Mouse (Mus musculus) brain, embryonic 14.5 days (tissue): ENCODE measurements around the gene Vps8.

ENCODE experiments used
- CTCF ChIP-seq: fragments of 200-500 bp; IDR thresholded peaks from 2 replicates; pipeline ENCODE4 v1.5.1; 2012; ENCODE audit warnings: inconsistent platforms, mild to moderate bottlenecking, moderate library complexity, borderline replicate concordance; ENCODE audit not compliant: insufficient read depth, insufficient read length; ENCODE audit errors: extremely low read depth
- POLR2A ChIP-seq: fragments of 200-500 bp; IDR thresholded peaks from 2 replicates; pipeline ENCODE4 v1.6.1; 2012; ENCODE audit warnings: mild to moderate bottlenecking, inconsistent platforms, borderline replicate concordance; ENCODE audit not compliant: poor library complexity, insufficient read depth, insufficient read length, severe bottlenecking; ENCODE audit errors: extremely low read depth

DNA sequence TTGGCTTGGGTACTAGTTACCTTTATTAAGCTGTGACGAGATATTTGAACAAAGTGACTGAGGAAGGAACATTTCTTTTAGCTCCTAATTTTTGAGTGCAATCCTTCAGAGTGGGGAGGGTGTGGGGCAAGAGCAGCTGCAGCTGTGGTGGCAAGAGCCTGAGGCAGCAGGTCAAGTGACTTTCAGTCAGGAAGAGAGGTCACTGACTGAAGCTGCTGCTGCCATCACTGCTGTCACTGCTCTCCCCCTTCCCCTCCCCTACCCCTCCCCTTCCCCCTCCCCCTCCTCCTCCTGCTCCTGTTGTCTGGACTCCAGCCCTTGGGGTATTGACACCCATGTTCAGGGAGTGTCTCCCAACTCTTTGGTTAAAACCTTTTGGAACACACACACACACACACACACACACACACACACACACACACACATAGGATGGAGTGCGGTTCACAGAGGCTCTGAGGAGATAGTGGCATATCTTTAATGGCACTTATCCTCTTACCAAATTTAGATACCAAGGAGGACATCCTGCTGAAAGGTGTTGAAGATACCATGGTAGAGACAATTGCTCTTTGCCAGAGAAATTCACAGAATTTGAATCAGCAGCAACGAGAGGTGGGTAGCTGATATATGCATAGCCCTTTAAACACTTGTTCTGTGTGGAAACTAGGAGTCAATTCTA lies 139.8 kb downstream of the Vps8 start:
- TF ChIP-seq POLR2A (no peak), CTCF (no peak)
